Mouse (Mus musculus) layer of hippocampus, adult 9-11 months (tissue): ENCODE results near the gene Lhx5.
A peak's percentile ranks its signal among the peaks of the same experiment; 100 is the strongest.

ENCODE experiments used
- DNase-seq: peaks from one replicate; pipeline ENCODE4 v3.0.0; 2022

Gene Lhx5

GRCm38 (mm10) chr5:120433135-120433760 is 1.7 kb downstream of the Lhx5 start:
- no peak for DNase-seq

- no peak for DNase-seq
Observed at GRCm38 (mm10) chr5:120434231-120434735, 2.8 kb downstream of the Lhx5 start.

GRCm38 (mm10) chr5:120435006-120435681 is 3.6 kb downstream of the Lhx5 start:
- no peak for DNase-seq

- DNase-seq, result no peak
Observed at GRCm38 (mm10) chr5:120435731-120436501, 4.4 kb downstream of the Lhx5 start.

GRCm38 (mm10) chr5:120436885-120437495 is 5.5 kb downstream of the Lhx5 start:
- DNase-seq, result no peak

- no peak for DNase-seq
Observed at GRCm38 (mm10) chr5:120437539-120437938, 6.0 kb downstream of the Lhx5 start.

- no peak for DNase-seq
Observed at GRCm38 (mm10) chr5:120437986-120438385, 6.5 kb downstream of the Lhx5 start.

- DNase-seq, result no peak
Observed at GRCm38 (mm10) chr5:120438469-120438868, 7.0 kb downstream of the Lhx5 start.

GRCm38 (mm10) chr5:120438991-120439710 is 7.7 kb downstream of the Lhx5 start:
- DNase-seq, result no peak

- no peak for DNase-seq
Observed at GRCm38 (mm10) chr5:120439887-120440670, 8.6 kb downstream of the Lhx5 start.

- peak; percentile 73 for DNase-seq
Observed at GRCm38 (mm10) chr5:120440733-120441132, 9.2 kb downstream of the Lhx5 start.

GRCm38 (mm10) chr5:120447305-120447704 is 15.8 kb downstream of the Lhx5 start:
- DNase-seq, result no peak

- DNase-seq, result no peak
Observed at GRCm38 (mm10) chr5:120454756-120455337, 23.3 kb downstream of the Lhx5 start.

- no peak for DNase-seq
Observed at GRCm38 (mm10) chr5:120456253-120456652, 24.8 kb downstream of the Lhx5 start.

GRCm38 (mm10) chr5:120456841-120457554 is 25.5 kb downstream of the Lhx5 start:
- no peak for DNase-seq

GRCm38 (mm10) chr5:120457628-120458027 is 26.1 kb downstream of the Lhx5 start:
- peak; percentile 23 for DNase-seq

- no peak for DNase-seq
Observed at GRCm38 (mm10) chr5:120459133-120459532, 27.6 kb downstream of the Lhx5 start.

- no peak for DNase-seq
Observed at GRCm38 (mm10) chr5:120461902-120462301, 30.4 kb downstream of the Lhx5 start.

- no peak for DNase-seq
Observed at GRCm38 (mm10) chr5:120464321-120464720, 32.8 kb downstream of the Lhx5 start.

GRCm38 (mm10) chr5:120465062-120465461 is 33.6 kb downstream of the Lhx5 start:
- no peak for DNase-seq

- no peak for DNase-seq
Observed at GRCm38 (mm10) chr5:120465860-120466259, 34.4 kb downstream of the Lhx5 start.
